Mouse (Mus musculus) MEL (cell line): ENCODE results near the gene Znrf1.

Source experiments
- CTCF ChIP-seq, 3 experiments: IDR thresholded peaks in 2 of 3; conservative IDR thresholded peaks in 1 of 3; 2 replicates each; pipeline ENCODE4 v1.5.1; 2011 to 2012; ENCODE audit warnings: low read length in 3 of 3, low read depth in 2 of 3, mild to moderate bottlenecking in 2 of 3, improper control_type of control experiment in 1 of 3, inconsistent platforms in 1 of 3, mixed read lengths in 1 of 3, moderate library complexity in 1 of 3; ENCODE audit not compliant: control insufficient read depth in 1 of 3, insufficient read depth in 1 of 3, poor library complexity in 1 of 3, severe bottlenecking in 1 of 3
- ELF1 ChIP-seq: IDR thresholded peaks from 2 replicates; pipeline ENCODE4 v1.6.1; 2014; ENCODE audit warnings: low read depth, mild to moderate bottlenecking, inconsistent platforms, low read length, improper control_type of control experiment, moderate library complexity
- MAFK ChIP-seq: IDR thresholded peaks from 2 replicates; pipeline ENCODE4 v1.6.1; 2011; ENCODE audit warnings: low read depth, mild to moderate bottlenecking, low read length, improper control_type of control experiment, borderline replicate concordance
- NELFE ChIP-seq: IDR thresholded peaks from 2 replicates; pipeline ENCODE4 v1.6.1; 2011; ENCODE audit warnings: low read depth, low read length, improper control_type of control experiment
- POLR2A ChIP-seq, 2 experiments: IDR thresholded peaks; 2 replicates each; pipeline ENCODE4 v1.6.1; 2011 to 2012; ENCODE audit warnings: low read length in 2 of 2, mild to moderate bottlenecking in 2 of 2, control low read depth in 1 of 2, improper control_type of control experiment in 1 of 2, low read depth in 1 of 2, moderate library complexity in 1 of 2; ENCODE audit not compliant: control insufficient read depth in 1 of 2, insufficient read depth in 1 of 2, poor library complexity in 1 of 2
- POLR2AphosphoS2 ChIP-seq: IDR thresholded peaks from 2 replicates; pipeline ENCODE4 v1.6.1; 2011; ENCODE audit warnings: low read length, improper control_type of control experiment
- POLR2AphosphoS5 ChIP-seq: IDR thresholded peaks from 2 replicates; pipeline ENCODE4 v1.6.1; 2012; ENCODE audit warnings: low read depth, borderline replicate concordance, mild to moderate bottlenecking, inconsistent platforms, low read length, moderate library complexity, mixed read lengths
- RAD21 ChIP-seq: IDR thresholded peaks from 2 replicates; pipeline ENCODE4 v1.6.1; 2011; ENCODE audit warnings: mild to moderate bottlenecking, low read depth, low read length, improper control_type of control experiment
- SIN3A ChIP-seq: IDR thresholded peaks from 2 replicates; pipeline ENCODE4 v1.6.1; 2012; ENCODE audit warnings: low read length, improper control_type of control experiment, inconsistent platforms
- TCF12 ChIP-seq: IDR thresholded peaks from 2 replicates; pipeline ENCODE4 v1.6.1; 2014; ENCODE audit warnings: low read depth, mild to moderate bottlenecking, inconsistent platforms, low read length, improper control_type of control experiment, moderate library complexity
- UBTF ChIP-seq: IDR thresholded peaks from 2 replicates; pipeline ENCODE4 v1.6.1; 2012; ENCODE audit warnings: low read depth, mild to moderate bottlenecking, inconsistent platforms, low read length, improper control_type of control experiment, moderate library complexity, borderline replicate concordance; ENCODE audit not compliant: insufficient read depth
- USF1 ChIP-seq: IDR thresholded peaks from 2 replicates; pipeline ENCODE4 v1.6.1; 2014; ENCODE audit warnings: low read depth, mild to moderate bottlenecking, inconsistent platforms, low read length, improper control_type of control experiment, moderate library complexity

DNA sequence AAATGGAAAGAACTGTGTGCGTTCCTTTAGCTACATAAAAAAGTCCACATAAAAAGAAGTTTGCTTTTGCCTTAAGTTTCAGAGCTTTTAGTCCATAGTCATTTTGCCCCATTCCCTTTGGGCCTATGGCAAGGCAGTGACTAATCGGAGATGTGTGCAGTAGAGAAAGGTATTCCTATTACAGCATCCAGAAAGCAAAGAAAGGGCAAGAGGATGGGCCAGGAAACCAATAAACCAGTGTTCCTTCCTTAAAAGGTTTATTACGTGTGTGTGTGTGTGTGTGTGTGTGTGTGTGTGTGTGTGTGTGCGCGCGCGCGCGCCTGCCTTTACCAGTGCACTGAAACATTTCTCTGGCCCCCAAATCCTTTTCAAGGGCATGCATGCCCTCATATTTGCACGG, 35.8 kb downstream of the Znrf1 start:
- TF ChIP-seq UBTF: no peak
- no peak for TF ChIP-seq SIN3A
- TF ChIP-seq POLR2A (IDR thresholded peaks at IDR 0.05; ENCODE audit: control insufficient read depth in 1 of 2, insufficient read depth in 1 of 2, low read depth in 1 of 2, low read length in 2 of 2, poor library complexity in 1 of 2): no peak
- no peak for TF ChIP-seq USF1
- no peak for TF ChIP-seq NELFE
- TF ChIP-seq CTCF (IDR thresholded peaks at IDR 0.05 in 2 of 3, conservative IDR thresholded peaks at IDR 0.05 in 1 of 3; ENCODE audit: control insufficient read depth in 1 of 3, insufficient read depth in 1 of 3, low read depth in 2 of 3, low read length in 3 of 3, poor library complexity in 1 of 3, severe bottlenecking in 1 of 3): no peak
- no peak for TF ChIP-seq MAFK
- TF ChIP-seq POLR2AphosphoS2: no peak
- no peak for TF ChIP-seq RAD21
- no peak for TF ChIP-seq TCF12
- TF ChIP-seq ELF1: no peak
- TF ChIP-seq POLR2AphosphoS5: no peak
